Mouse (Mus musculus) stomach, postnatal 0 days (tissue): ENCODE measurements around the gene Ctnnb1. TPM values are rescaled to one million over a fixed set of nuclear protein-coding genes. Genes with fewer than 3 reads are reported as not detected.

Experiments
- ATAC-seq: fragments of 200-750 bp; cut with Nextera tagmentation; 2 replicates; pipeline ENCODE4 v1.8.0; 2017; ENCODE audit not compliant: low FRiP score, low TSS enrichment
- DNase-seq: peaks from one replicate; pipeline ENCODE4 v3.0.0-alpha.2; 2016; ENCODE audit warnings: low spot score
- H3K27ac ChIP-seq: fragments of 300-500 bp; sonication (generic); replicated peaks from 2 replicates; pipeline ENCODE4 v1.5.1; 2014; ENCODE audit warnings: mild to moderate bottlenecking, control low read depth
- H3K27me3 ChIP-seq: fragments of 300-500 bp; sonication (generic); 2 replicates; pipeline ENCODE4 v1.6.1; 2014; ENCODE audit warnings: low read length; ENCODE audit not compliant: control insufficient read depth, insufficient read depth
- H3K36me3 ChIP-seq: fragments of 300-500 bp; sonication (generic); 2 replicates; pipeline ENCODE4 v1.6.1; 2014; ENCODE audit warnings: low read length, mixed read lengths; ENCODE audit not compliant: control insufficient read depth, insufficient read depth
- H3K4me1 ChIP-seq: fragments of 300-500 bp; sonication (generic); replicated peaks from 2 replicates; pipeline ENCODE4 v1.6.1; 2014; ENCODE audit warnings: antibody characterized with exemption; ENCODE audit not compliant: control insufficient read depth, insufficient read depth
- H3K4me2 ChIP-seq: fragments of 300-500 bp; sonication (generic); replicated peaks from 2 replicates; pipeline ENCODE4 v1.6.1; 2014; ENCODE audit warnings: low read depth, mild to moderate bottlenecking, control low read depth, moderate library complexity
- H3K4me3 ChIP-seq: fragments of 300-500 bp; sonication (generic); 2 replicates; pipeline ENCODE4 v1.5.1; 2014; ENCODE audit warnings: low read depth, low read length, control low read depth
- H3K9ac ChIP-seq: fragments of 300-500 bp; sonication (generic); 2 replicates; pipeline ENCODE4 v1.6.1; 2014; ENCODE audit warnings: mild to moderate bottlenecking, low read length, control low read depth, mixed read lengths
- H3K9me3 ChIP-seq: fragments of 300-500 bp; sonication (generic); 2 replicates; pipeline ENCODE4 v1.6.1; 2016; ENCODE audit warnings: low read length; ENCODE audit not compliant: control insufficient read depth
- CTCF ChIP-seq: IDR thresholded peaks from 2 replicates; pipeline ENCODE4 v1.5.1; 2016; ENCODE audit warnings: antibody characterized with exemption, low read depth, mild to moderate bottlenecking, moderate library complexity
- EP300 ChIP-seq: optimal IDR thresholded peaks from 2 replicates; pipeline ENCODE3; 2016; ENCODE audit warnings: antibody characterized with exemption
- WGBS: fragments of 180-500 bp; shearing (Covaris S2); extraction: QIAGEN DNeasy Blood & Tissue Kit; methylation state at CpG from one replicate; pipeline ENCODE4 v1.1.7; 2014; 5-methylcytosine and 5-hydroxymethylcytosine counted together
- polyA plus RNA-seq: library from polyadenylated mRNA; unstranded; fragments of >200 nt; fragmentation: Nextera tagmentation; extraction: Ambion mirVana; gene quantifications from 2 replicates; pipeline ENCODE4 v1.2.1, GENCODE M21; 2015

Ctnnb1 gene
- 220 and 244 TPM in 2 replicates for polyA plus RNA-seq

DNA sequence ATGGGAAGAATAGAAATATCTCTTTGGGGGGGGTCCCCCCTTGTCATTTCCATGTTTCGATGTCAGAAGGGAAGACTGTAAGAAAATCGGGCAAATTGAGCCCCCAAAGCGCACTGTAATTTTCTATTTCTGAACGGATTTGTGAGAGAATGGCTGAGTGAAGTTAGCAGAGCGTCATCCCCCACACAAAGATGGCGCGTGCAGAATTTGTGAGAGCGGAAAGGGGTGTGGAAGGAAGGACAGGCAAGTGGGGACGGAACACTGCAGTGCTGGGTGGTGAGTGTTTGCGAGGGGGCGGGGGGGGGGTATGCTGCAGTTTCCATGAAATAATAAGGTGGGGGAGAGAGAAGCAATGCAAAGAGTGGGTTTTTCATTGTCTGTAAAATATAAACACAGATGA, at the start of gene Ctnnb1:
TSS of gene Ctnnb1 (plus strand) at position 136 of the 400 bp plus-strand sequence.
- no peak for DNase-seq

DNA sequence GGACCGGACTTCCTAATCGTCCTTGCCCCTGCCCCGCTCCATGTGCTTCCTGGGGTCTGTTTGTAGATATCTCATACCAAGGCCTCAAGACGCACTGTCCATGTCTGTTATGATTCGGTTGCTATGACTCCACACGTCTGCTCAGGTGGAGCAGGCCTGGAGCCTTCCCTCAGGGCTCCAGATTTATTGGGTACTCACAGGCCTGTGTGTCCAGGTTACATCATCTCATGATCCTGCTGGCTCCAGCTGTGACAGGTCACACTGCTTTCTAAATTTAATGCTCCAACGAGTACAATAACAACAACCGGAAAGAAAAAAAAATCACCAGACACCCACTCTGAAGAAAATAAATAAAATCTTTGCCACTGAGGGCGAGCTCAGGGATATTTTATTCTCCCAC, 48.7 kb upstream of the Ctnnb1 start:
- 66% methylated on average over 9 of the region's 9 CpGs for WGBS

More for the DNA sequence above, at the start of gene Ctnnb1:
- Histone ChIP-seq H3K4me2 (no peak within 1 kb of the TSS), H3K36me3 (no peaks in the 10 kb centered on the region), H3K4me1 (no peaks in the 10 kb centered on the region; the same call in 1 of the 2 replicates), H3K9ac (no peak within 1 kb of the TSS), H3K27ac (no peak within 1 kb of the TSS), H3K4me3 (no peak within 1 kb of the TSS), H3K27me3 (no peaks in the 10 kb centered on the region), H3K9me3 (no peaks in the 10 kb centered on the region)
- 83% methylated on average over 11 of the region's 11 CpGs for WGBS
- ATAC-seq, result no peak
- TF ChIP-seq CTCF, result no peak
- no peak for TF ChIP-seq EP300

DNA sequence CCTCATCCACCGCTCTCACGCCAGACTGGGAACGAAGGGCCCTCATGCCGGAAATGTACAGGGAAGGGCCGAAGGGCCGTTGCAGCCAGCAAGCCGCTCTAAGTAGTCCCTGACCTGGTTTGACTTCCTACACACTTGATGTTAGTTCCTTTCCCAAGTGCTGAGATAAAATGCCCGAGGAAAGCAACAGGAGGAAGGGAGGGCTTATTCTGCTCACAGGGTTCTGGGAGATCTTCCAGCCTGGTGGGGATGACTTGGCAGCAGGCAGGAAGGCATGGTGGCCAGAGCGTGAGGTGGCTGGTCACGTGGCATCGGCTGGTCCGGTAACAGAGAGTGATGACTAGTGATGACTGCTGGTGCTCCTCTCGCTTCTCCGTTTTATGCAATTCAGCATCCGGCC, 47.9 kb upstream of the Ctnnb1 start:
- TF ChIP-seq EP300 (no peak), CTCF (no peak)
- no peaks in the 10 kb centered on the region for H3K27me3 ChIP-seq
- ATAC-seq (no peak), DNase-seq (no peak)
- no peak overlapping the region for H3K9ac ChIP-seq
- H3K36me3 ChIP-seq, result no peaks in the 10 kb centered on the region
- H3K4me2 ChIP-seq, result no peak overlapping the region
- H3K4me3 ChIP-seq, result no peak overlapping the region
- no peaks in the 10 kb centered on the region for H3K9me3 ChIP-seq
- H3K4me1 ChIP-seq, result no peaks in the 10 kb centered on the region
- H3K27ac ChIP-seq, result no peak overlapping the region
- WGBS, result 84% methylated on average over 15 of the region's 15 CpGs

More for the DNA sequence above, 48.7 kb upstream of the Ctnnb1 start:
- H3K27ac ChIP-seq, result no peak overlapping the region
- TF ChIP-seq EP300 (no peak), CTCF (no peak)
- H3K4me3 ChIP-seq, result no peak overlapping the region
- H3K27me3 ChIP-seq, result no peaks in the 10 kb centered on the region
- no peaks in the 10 kb centered on the region for H3K4me1 ChIP-seq
- no peak overlapping the region for H3K4me2 ChIP-seq
- DNase-seq (no peak), ATAC-seq (no peak)
- H3K9me3 ChIP-seq, result no peaks in the 10 kb centered on the region
- no peak overlapping the region for H3K9ac ChIP-seq
- no peaks in the 10 kb centered on the region for H3K36me3 ChIP-seq

DNA sequence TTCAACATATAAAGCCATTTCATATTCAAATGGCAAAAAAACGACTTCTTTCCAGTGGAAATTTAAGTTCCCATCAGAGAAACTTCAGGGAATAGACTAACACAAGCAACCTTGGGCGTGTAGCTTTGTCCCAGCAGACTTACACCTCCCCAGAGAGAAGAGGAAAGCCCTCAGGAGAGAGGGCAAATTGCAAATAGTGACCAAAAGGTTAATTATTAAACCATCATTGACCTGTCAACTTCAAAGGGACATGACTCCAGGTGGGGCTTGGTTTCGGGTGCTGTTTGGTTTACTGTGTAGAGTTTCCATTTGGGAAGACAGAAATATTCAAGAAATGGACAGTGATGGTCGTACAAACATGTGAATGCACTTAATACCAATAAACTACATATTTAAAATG, 47.2 kb upstream of the Ctnnb1 start:
- no peak overlapping the region for H3K4me2 ChIP-seq
- no peaks in the 10 kb centered on the region for H3K9me3 ChIP-seq
- no peak for DNase-seq
- 52% methylated on average over 4 of the region's 4 CpGs for WGBS
- TF ChIP-seq CTCF (no peak), EP300 (no peak)
- no peak overlapping the region for H3K4me3 ChIP-seq
- H3K9ac ChIP-seq, result no peak overlapping the region
- no peak overlapping the region for H3K27ac ChIP-seq
- no peaks in the 10 kb centered on the region for H3K4me1 ChIP-seq
- no peaks in the 10 kb centered on the region for H3K36me3 ChIP-seq
- ATAC-seq, result peak; percentile 47; the same call in 1 of the 2 replicates
- no peaks in the 10 kb centered on the region for H3K27me3 ChIP-seq

DNA sequence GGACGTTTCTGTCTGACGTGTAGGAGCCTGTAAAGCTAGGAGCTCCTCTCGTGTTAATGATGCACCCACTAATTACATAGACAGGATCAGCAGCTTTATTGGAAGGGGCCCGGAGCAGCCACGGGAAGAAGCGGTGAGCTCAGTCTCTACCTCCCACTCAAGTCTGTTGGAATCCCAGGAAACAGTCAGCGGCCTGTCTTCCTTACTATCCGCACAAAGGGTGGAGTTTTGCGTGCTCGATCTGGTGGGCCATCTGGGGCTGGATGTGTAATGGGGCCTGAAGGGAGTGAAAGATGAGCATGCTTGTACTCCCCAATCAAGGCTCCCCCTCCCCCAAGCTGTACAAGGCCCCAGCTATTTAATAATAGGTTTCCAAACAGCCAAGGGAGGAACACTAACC, 44.3 kb upstream of the Ctnnb1 start:
- Histone ChIP-seq H3K9ac (no peak overlapping the region), H3K9me3 (no peaks in the 10 kb centered on the region), H3K27ac (peak overlapping the region; percentile 49), H3K36me3 (no peaks in the 10 kb centered on the region), H3K4me1 (no peaks in the 10 kb centered on the region), H3K4me2 (no peak overlapping the region), H3K27me3 (no peaks in the 10 kb centered on the region), H3K4me3 (no peak overlapping the region)
- TF ChIP-seq EP300 (no peak), CTCF (no peak)
- WGBS, result 46% methylated on average over 10 of the region's 10 CpGs
- peak; percentile 28 for DNase-seq
- peak; percentile 26; the same call in 1 of the 2 replicates for ATAC-seq

DNA sequence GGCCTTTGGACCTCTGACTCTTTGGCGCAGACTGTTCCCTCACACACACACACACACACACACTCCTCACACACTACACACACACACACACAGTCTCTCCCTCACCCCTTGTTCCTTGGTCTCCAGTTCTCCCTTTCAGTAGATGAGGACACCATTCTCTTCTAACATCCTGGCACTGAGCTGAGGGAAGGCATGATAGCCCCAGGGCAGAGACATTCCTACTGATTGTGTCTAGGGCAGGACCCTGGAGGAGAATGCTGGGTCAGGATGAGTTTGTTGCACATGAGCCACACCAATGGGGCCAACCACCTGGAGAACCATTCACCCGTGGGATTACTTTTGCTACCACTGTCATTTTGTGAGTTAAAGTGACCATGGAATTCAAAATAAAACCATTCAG, 41.4 kb upstream of the Ctnnb1 start:
- no peak overlapping the region for H3K9ac ChIP-seq
- H3K4me3 ChIP-seq, result no peak overlapping the region
- H3K9me3 ChIP-seq, result no peaks in the 10 kb centered on the region
- no peaks in the 10 kb centered on the region for H3K27me3 ChIP-seq
- no peaks in the 10 kb centered on the region for H3K36me3 ChIP-seq
- no peak overlapping the region for H3K4me2 ChIP-seq
- H3K27ac ChIP-seq, result no peak overlapping the region
- ATAC-seq, result no peak
- 87% methylated on average over 2 of the region's 2 CpGs for WGBS
- TF ChIP-seq EP300, result no peak
- no peak for TF ChIP-seq CTCF
- no peaks in the 10 kb centered on the region for H3K4me1 ChIP-seq
- no peak for DNase-seq
